Mouse (Mus musculus) brain, adult 10 weeks (tissue): Measurements from ENCODE around the gene Myh11. TPM values are rescaled to one million over a fixed set of nuclear protein-coding genes. Genes with fewer than 3 reads are reported as not detected.

ENCODE experiments used
- polyA plus RNA-seq: library from polyadenylated mRNA; stranded (reverse); fragments of 350-450 nt; fragmentation: Illumina TruSeq; extraction: RNeasy Lipid Tissue Mini Kit (QIAGEN cat#74804); gene quantifications from one replicate; pipeline ENCODE4 v1.2.3, GENCODE M21; 2015; ENCODE audit warnings: low read depth, low replicate concordance

The Myh11 gene
- 4.2 TPM for polyA plus RNA-seq

DNA sequence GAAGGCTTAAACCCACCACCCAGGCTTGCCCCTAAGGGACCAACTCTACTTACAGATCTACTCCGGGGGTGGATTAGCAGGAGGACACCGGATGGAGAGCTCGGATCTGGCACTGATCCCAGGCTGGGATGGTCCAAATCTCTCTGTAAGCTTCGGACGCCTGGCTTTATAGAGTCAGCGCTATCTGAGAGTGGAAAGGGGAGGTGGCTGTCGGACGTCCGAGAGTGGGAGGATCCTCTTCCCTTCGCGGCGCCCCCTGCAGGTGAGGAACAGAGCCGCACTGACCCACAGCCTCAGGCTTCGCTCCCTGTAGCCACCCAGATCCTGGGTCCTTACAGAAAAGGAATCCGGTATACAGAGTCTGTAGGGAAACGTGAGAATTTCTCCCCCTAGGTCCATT is at the start of gene Myh11:
Gene Myh11 (minus strand): TSS at position 150 of the 400 bp plus-strand sequence.

DNA sequence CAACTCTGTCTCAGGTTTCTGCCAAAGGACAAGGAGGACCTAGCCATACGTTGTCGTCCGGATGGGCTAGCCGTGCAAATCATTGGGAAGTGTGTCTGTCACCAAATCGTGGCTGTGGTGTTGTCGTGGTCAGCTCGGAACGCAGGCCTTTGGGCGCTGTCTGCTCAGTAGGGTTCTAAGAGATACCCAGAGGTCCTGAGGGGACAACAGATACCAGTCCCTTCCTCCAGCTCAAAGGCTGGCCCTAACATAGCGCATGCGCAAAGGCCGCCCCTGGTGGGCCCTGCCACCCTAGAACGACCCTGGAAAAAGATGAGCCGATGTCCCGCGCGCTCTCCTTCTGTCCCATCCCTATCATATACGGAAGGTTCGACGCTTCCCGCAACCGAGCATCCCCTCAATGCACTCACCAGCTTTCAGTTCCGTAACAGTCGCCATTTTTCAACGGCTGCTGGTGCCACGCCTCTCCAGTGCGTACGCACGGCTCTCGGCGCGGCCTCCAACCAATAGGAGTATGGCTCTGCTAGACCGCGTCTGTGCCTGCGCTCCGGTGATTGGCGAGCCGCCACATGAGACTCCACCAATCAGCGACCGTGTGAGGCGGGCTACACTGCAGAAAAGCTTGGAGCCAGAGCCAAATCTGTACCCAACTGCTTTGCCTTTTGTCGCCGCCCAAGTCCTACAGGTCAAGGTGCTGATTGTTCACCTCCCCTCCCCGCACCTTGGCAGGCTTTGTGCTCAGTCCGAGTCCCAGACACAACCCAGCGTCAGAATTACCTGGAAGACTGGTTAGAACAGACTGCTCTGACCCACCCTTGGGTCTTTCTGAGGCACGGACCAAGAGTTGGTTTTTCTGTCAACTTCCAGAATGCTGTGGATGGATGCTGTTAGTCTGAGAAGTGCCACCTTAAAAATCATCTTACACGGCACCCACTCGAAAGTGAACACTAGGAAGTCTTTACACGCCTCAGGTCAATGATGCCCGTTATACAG is 26.0 kb upstream of the Myh11 start, which contains the start of gene Fopnl:
Gene Fopnl (minus strand): TSS at position 522 of the 993 bp plus-strand sequence.

DNA sequence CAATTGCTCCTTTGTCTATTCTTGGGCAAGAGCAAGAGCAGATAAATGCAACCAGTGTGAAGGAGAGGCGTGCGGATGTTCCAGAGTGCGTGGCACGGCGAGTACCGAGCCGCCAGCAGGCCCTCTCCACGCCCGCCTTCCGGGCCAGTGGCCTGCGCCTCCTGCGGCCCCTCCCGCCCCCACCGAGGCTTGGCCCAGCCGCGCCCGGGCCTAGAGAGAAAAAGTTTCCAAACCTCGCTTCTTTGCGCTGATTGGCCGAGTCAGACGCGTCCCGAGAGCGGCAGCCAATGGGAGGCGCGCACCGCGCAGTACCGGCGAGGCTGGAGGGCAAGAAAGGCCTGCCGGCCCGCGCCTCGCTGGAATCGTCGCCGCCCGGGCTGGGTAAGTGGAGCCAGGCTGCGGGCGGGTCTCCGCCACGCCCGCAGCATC is 128.2 kb downstream of the Myh11 start, which contains the start of the genes Nde1 and Marf1:
Gene Nde1 (plus strand): TSS at position 288 of the 429 bp plus-strand sequence.
Gene Marf1 (minus strand): TSS at position 364 of the 429 bp plus-strand sequence.

Other genes starting within 250 kb of the Myh11 start
- 32.6 TPM for gene Nde1, start 128.1 kb downstream of the Myh11 start, polyA plus RNA-seq
- 52.7 TPM for gene Marf1, start 128.0 kb downstream of the Myh11 start, polyA plus RNA-seq
- 104 TPM for gene Fopnl, start 26.0 kb upstream of the Myh11 start, polyA plus RNA-seq
- 7.1 TPM for gene Abcc1, start 70.2 kb upstream of the Myh11 start, polyA plus RNA-seq